Mouse (Mus musculus) hindbrain, embryonic 13.5 days (tissue): ENCODE measurements around the gene Slamf6. TPM values are rescaled to one million over a fixed set of nuclear protein-coding genes. Genes with fewer than 3 reads are reported as not detected.
A peak's percentile ranks its signal among the peaks of the same experiment; 100 is the strongest.

Experiments
- ATAC-seq: fragments of 200-750 bp; cut with Nextera tagmentation; 2 replicates; pipeline ENCODE4 v1.8.0; 2017; ENCODE audit warnings: moderate TSS enrichment; ENCODE audit not compliant: low FRiP score
- H3K27ac ChIP-seq: fragments of 300-500 bp; sonication (generic); 2 replicates; pipeline ENCODE4 v1.5.1; 2015; ENCODE audit warnings: inconsistent platforms, mild to moderate bottlenecking, moderate library complexity
- H3K27me3 ChIP-seq: fragments of 300-500 bp; sonication (generic); 2 replicates; pipeline ENCODE4 v1.6.1; 2015; ENCODE audit warnings: mild to moderate bottlenecking, inconsistent platforms
- H3K36me3 ChIP-seq: fragments of 300-500 bp; sonication (generic); 2 replicates; pipeline ENCODE4 v1.6.1; 2015; ENCODE audit warnings: mild to moderate bottlenecking, inconsistent platforms
- H3K4me1 ChIP-seq: fragments of 300-500 bp; sonication (generic); replicated peaks from 2 replicates; pipeline ENCODE4 v1.6.1; 2015; ENCODE audit warnings: inconsistent platforms
- H3K4me2 ChIP-seq: fragments of 300-500 bp; sonication (generic); 2 replicates; pipeline ENCODE4 v1.6.1; 2015; ENCODE audit warnings: inconsistent platforms, mild to moderate bottlenecking, moderate library complexity
- H3K4me3 ChIP-seq: fragments of 300-500 bp; sonication (generic); 2 replicates; pipeline ENCODE4 v1.5.1; 2015; ENCODE audit warnings: mild to moderate bottlenecking, inconsistent platforms
- H3K9ac ChIP-seq: fragments of 300-500 bp; sonication (generic); 2 replicates; pipeline ENCODE4 v1.6.1; 2015; ENCODE audit warnings: mild to moderate bottlenecking, inconsistent platforms
- H3K9me3 ChIP-seq: fragments of 300-500 bp; sonication (generic); 2 replicates; pipeline ENCODE4 v1.6.1; 2016; ENCODE audit warnings: inconsistent platforms
- WGBS: fragments of 180-500 bp; shearing (Covaris S2); methylation state at CpG from one replicate; pipeline ENCODE4 v1.1.7; 2015; 5-methylcytosine and 5-hydroxymethylcytosine counted together
- polyA plus RNA-seq: library from polyadenylated mRNA; unstranded; fragments of >200 nt; fragmentation: Nextera tagmentation; extraction: Ambion mirVana; gene quantifications from 2 replicates; pipeline ENCODE4 v1.2.1, GENCODE M21; 2015

The Slamf6 gene
- polyA plus RNA-seq, 1 experiment from 2014 or later, result not detected

- Histone ChIP-seq H3K4me2 (no peak overlapping the region), H3K9me3 (peaks cover 9% of the 10 kb centered on the region), H3K4me3 (no peak overlapping the region), H3K4me1 (no peaks in the 10 kb centered on the region), H3K27ac (no peak overlapping the region), H3K9ac (no peak overlapping the region), H3K36me3 (no peaks in the 10 kb centered on the region), H3K27me3 (no peaks in the 10 kb centered on the region)
- no peak for ATAC-seq
- 85% methylated on average over 3 of the region's 3 CpGs for whole genome bisulfite sequencing
These were observed 66.2 kb downstream of the Slamf6 start for GRCm38 (mm10) chr1:171983372-171984001.

- ATAC-seq, result no peak
- no peaks in the 10 kb centered on the region for H3K36me3 ChIP-seq
- WGBS, result 97% methylated on average over 1 of the region's 1 CpGs
These were observed 66.8 kb downstream of the Slamf6 start for GRCm38 (mm10) chr1:171984121-171984520.

DNA sequence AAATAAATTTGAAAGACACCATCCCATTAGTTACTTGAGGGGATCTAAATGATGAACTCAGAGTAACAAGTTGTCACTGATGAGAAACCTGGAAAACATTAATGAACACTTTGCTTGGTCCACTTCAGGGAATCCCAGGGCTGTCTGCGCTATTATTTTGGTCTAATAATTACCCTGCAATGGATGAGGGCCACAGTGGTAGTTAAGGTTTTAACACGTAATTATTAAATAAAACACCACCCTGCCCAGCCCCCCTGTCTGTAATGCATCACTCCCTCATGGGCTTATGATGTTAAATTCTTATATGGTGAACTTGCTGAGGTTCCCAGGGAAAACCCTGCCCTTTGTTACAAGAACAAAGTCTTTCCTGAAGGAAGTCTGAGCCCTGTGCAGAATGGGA is 74.6 kb downstream of the Slamf6 start:
- Histone ChIP-seq H3K4me3 (no peak overlapping the region), H3K9ac (no peak overlapping the region), H3K27ac (no peak overlapping the region), H3K4me2 (no peak overlapping the region), H3K36me3 (no peaks in the 10 kb centered on the region), H3K4me1 (no peaks in the 10 kb centered on the region), H3K9me3 (peaks cover 4% of the 10 kb centered on the region), H3K27me3 (no peaks in the 10 kb centered on the region)
- ATAC-seq, result no peak
- 82% methylated on average over 2 of the region's 2 CpGs for WGBS

More at GRCm38 (mm10) chr1:171984121-171984520, 66.8 kb downstream of the Slamf6 start:
- Histone ChIP-seq H3K4me1 (no peaks in the 10 kb centered on the region), H3K27ac (no peak overlapping the region), H3K9ac (no peak overlapping the region), H3K4me3 (no peak overlapping the region), H3K4me2 (no peak overlapping the region), H3K27me3 (no peaks in the 10 kb centered on the region), H3K9me3 (peaks cover 9% of the 10 kb centered on the region)

GRCm38 (mm10) chr1:171992901-171993530 is 75.7 kb downstream of the Slamf6 start:
- WGBS, result 84% methylated on average over 4 of the region's 4 CpGs
- no peak overlapping the region for H3K4me2 ChIP-seq
- H3K9me3 ChIP-seq, result peaks cover 4% of the 10 kb centered on the region

GRCm38 (mm10) chr1:171994501-171994900 is 77.2 kb downstream of the Slamf6 start:
- Histone ChIP-seq H3K4me1 (no peaks in the 10 kb centered on the region), H3K9me3 (no peaks in the 10 kb centered on the region), H3K9ac (no peak overlapping the region), H3K27ac (no peak overlapping the region), H3K4me2 (no peak overlapping the region), H3K27me3 (no peaks in the 10 kb centered on the region), H3K4me3 (no peak overlapping the region), H3K36me3 (0 out of 2 replicates have a peak, but pooled peaks cover 5% of the 10 kb centered on the region)
- 91% methylated on average over 2 of the region's 2 CpGs for WGBS
- no peak for ATAC-seq

More at GRCm38 (mm10) chr1:171992901-171993530, 75.7 kb downstream of the Slamf6 start:
- H3K4me3 ChIP-seq, result no peak overlapping the region
- H3K27me3 ChIP-seq, result no peaks in the 10 kb centered on the region
- ATAC-seq, result no peak
- H3K9ac ChIP-seq, result no peak overlapping the region
- no peaks in the 10 kb centered on the region for H3K4me1 ChIP-seq
- H3K27ac ChIP-seq, result no peak overlapping the region
- H3K36me3 ChIP-seq, result no peaks in the 10 kb centered on the region

- no peak overlapping the region for H3K4me3 ChIP-seq
- H3K9me3 ChIP-seq, result no peaks in the 10 kb centered on the region
- H3K36me3 ChIP-seq, result peaks cover 10% of the 10 kb centered on the region; the same call in 1 of the 2 replicates
- H3K27me3 ChIP-seq, result no peaks in the 10 kb centered on the region
- 88% methylated on average over 11 of the region's 11 CpGs for WGBS
- no peak overlapping the region for H3K9ac ChIP-seq
- ATAC-seq, result no peak
- no peaks in the 10 kb centered on the region for H3K4me1 ChIP-seq
- no peak overlapping the region for H3K27ac ChIP-seq
- H3K4me2 ChIP-seq, result no peak overlapping the region
These were observed 77.8 kb downstream of the Slamf6 start for GRCm38 (mm10) chr1:171994918-171995715.

DNA sequence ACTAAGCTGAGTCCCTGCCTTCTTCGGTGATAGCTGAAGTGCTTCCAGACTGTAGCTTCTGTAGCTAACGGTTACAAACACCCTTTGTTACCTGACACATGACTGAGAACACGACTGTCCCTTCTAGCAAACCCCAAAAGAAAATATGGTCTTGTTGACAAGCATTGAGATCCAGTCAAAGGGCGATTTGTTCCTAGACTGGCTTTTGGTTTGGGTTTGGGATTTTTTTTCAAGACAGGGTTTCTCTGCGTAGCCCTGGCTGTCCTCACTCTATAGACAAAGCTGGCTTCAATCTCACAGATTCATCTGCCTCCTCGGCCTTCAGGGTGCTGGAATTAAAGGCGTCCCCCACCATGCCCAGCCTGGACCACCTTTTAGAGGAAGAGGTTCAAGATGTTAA is 79.4 kb downstream of the Slamf6 start:
- no peak overlapping the region for H3K4me2 ChIP-seq
- H3K4me3 ChIP-seq, result no peak overlapping the region
- no peak overlapping the region for H3K27ac ChIP-seq
- no peaks in the 10 kb centered on the region for H3K9me3 ChIP-seq
- no peak overlapping the region for H3K9ac ChIP-seq
- H3K4me1 ChIP-seq, result peaks cover 6% of the 10 kb centered on the region
- 66% methylated on average over 7 of the region's 7 CpGs for WGBS
- no peaks in the 10 kb centered on the region for H3K27me3 ChIP-seq
- peaks cover 16% of the 10 kb centered on the region; the same call in 1 of the 2 replicates for H3K36me3 ChIP-seq
- ATAC-seq, result no peak

DNA sequence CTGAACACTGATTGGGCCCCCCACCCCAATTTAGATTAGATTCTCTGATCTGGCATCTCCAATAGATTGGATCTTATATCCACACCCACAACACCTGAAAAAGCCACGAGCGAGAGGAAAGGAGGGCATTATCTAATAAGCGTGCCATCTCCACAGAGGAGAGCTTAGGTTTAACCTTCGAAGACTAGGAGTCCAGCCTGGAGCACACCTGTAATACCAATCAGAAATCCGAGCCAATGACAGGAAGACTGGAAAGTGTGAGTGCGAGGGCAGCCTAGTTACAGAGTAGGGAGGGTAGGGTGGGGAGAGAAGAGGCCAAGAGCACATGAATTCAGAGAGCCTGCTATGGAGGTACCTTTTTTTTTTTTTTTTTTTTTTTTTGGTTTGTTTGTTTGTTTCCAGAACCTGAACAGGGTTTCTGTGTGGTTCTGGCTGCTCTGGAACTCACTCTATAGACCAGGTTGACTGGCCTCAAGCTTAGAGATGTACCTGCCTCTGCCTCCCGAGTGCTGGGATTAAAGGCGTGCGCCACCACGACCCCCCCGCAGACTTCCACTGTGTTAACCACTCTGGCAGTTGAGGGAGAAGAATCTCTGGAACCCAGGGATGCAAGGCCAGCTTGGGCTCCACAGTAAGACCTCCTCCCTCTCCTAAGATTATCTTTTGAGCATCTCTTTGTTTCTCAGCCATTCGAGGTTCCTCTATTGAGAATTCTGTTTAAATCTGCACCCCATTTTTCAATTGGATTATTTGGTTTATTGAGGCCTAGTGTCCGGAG is 81.7 kb downstream of the Slamf6 start:
- no peak overlapping the region for H3K4me3 ChIP-seq
- H3K9ac ChIP-seq, result no peak overlapping the region
- peaks cover 31% of the 10 kb centered on the region for H3K36me3 ChIP-seq
- H3K4me1 ChIP-seq, result peaks cover 7% of the 10 kb centered on the region
- ATAC-seq, result no peak
- H3K4me2 ChIP-seq, result no peak overlapping the region
- no peaks in the 10 kb centered on the region for H3K27me3 ChIP-seq
- H3K27ac ChIP-seq, result no peak overlapping the region
- no peaks in the 10 kb centered on the region for H3K9me3 ChIP-seq
- WGBS, result 91% methylated on average over 13 of the region's 13 CpGs

GRCm38 (mm10) chr1:172000641-172001040 is 83.3 kb downstream of the Slamf6 start:
- Histone ChIP-seq H3K36me3 (peaks cover 47% of the 10 kb centered on the region), H3K4me1 (peaks cover 7% of the 10 kb centered on the region), H3K27me3 (no peaks in the 10 kb centered on the region), H3K9ac (no peak overlapping the region), H3K9me3 (no peaks in the 10 kb centered on the region), H3K27ac (no peak overlapping the region), H3K4me3 (no peak overlapping the region), H3K4me2 (no peak overlapping the region)
- WGBS, result 46% methylated on average over 3 of the region's 3 CpGs
- ATAC-seq, result peak; percentile 46; the same call in 1 of the 2 replicates

DNA sequence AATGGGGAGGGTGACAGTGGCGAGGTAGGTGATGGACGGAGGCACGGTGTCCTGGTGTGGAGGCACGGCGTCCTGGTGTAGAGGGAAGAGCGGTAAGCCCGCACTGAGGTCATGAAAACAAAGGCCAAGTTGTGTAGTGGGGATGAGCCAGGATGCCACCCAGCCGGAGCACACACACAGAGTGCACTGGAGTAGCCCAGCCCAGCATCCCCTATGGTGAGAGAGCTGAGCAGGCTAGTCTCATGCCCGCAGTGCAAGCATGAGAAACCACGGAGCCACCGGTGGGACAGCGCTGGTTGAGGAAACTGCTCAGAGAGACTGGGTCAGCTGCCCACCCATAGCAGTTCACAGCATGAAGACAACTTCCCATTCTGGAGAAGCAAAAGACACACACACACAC is 84.3 kb downstream of the Slamf6 start:
- peak; percentile 34; the same call in 1 of the 2 replicates for ATAC-seq
- Histone ChIP-seq H3K4me3 (no peak overlapping the region), H3K4me2 (no peak overlapping the region), H3K4me1 (peaks cover 7% of the 10 kb centered on the region), H3K36me3 (peaks cover 58% of the 10 kb centered on the region), H3K27ac (peak overlapping the region; percentile 81), H3K27me3 (no peaks in the 10 kb centered on the region), H3K9ac (0 out of 2 replicates have a peak overlapping the region, but pooled peaks have one; percentile 49), H3K9me3 (no peaks in the 10 kb centered on the region)
- WGBS, result 41% methylated on average over 12 of the region's 12 CpGs
